Mouse (Mus musculus): ENCODE data around the gene Alx3.

Alx3 gene

DNA sequence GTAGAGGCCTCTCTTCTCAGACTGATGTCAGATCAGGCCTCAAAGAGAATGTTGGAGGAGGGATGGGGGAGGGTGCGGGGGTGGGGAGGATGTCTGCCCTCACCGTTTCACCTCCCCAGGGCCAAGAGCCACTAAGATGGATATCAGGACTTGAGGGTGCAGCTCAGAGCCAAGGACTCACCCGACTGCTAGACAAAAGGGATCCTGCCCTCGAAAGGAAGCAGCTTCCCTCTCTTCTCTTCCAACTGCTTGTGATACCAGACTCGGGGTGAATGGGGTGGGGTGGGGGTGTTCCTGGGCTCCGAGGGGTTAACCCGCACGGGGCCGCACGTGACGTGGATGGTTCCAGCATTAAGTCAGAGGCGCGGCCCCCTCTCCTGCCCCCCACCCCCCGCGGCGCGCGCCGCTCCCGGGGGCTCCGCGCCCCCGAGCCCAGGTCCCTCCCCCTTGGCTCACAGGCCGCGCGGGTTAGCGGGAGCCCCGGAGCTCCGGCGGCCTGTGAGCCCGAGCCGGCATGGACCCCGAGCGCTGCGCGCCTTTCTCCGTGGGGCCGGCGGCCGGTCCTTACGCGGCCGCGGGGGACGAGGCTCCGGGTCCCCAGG, at the start of gene Alx3:
Alx3 (plus strand) TSS at position 370 of the 602 bp plus-strand sequence.
- peak; percentile 28 for DNase-seq (ENCODE audit: low read depth, low spot score)

DNA sequence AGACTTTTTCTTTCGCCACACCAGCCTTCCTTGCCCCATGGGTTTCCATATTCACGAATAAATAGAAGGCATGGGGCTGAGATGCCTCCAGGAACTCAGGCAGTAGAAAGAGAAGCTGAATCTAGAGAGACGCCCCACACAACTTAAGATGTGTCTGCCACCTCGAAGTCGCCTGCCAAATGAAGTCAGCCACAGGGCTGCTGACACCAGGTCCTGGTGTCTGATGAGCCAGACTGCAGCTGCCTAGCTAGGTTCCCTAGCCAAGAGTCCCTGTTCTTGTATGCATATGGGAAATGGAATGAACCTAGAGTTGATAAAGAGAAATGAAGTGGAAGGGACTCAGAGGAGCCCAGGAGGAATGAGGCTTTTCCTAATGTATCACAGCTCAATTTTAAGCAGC, 49.6 kb upstream of the Alx3 start:
- DNase-seq (ENCODE audit: low read depth, low spot score) = no peak

DNA sequence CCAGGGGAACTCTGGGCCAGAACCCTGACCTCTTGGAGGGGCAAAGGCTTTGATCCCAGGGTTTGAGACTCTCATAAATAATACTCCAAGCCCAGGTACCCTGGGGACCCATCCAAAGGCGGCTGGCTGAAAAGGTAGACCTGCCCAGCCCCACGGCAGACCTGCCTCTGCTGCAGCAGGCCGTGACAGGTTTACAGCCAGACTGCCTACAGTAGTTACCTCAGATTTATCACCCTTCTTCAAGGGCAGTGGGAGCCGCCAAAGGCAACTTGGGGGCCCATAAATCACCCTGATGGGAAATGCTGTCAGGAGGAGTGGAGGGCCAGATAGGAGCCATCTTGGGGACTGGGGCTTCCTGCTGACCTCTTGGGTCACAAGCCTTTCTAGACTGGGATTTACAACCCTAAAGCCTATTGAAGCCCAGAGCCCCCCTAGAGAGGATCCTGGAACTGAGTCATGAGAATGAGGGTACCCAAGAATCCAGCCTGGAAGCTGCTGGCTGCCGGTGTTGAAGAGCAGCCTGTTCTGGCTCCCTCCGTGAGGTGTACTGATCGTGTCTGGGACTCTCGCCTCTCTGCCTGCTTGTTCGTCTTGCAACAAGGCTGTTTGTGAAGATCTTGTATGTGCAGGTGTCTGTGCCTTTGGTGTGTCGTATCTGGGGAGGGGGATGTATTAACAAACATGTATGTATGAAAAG, 49.0 kb upstream of the Alx3 start:
- no peak for DNase-seq (ENCODE audit: low read depth, low spot score)

DNA sequence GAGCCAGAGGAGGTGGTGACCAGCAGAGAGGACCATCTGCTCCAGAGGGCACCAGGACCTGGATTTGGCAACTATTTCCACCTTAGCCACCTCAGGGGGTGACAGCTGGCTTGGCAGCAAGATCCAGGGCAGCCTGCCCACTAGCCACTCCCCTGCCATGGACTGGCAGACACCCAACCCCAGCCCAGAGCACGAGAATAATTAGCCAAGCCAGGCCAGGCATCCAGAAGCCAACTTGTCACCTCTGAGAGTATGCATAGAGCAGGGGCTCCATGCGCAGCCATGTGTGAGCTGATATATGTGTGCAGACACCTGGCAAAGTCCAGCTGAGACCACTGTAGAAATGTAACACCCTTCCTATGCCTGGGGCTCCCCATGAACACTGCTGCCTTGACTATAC, 47.9 kb upstream of the Alx3 start:
- no peak for DNase-seq (ENCODE audit: low read depth, low spot score)

DNA sequence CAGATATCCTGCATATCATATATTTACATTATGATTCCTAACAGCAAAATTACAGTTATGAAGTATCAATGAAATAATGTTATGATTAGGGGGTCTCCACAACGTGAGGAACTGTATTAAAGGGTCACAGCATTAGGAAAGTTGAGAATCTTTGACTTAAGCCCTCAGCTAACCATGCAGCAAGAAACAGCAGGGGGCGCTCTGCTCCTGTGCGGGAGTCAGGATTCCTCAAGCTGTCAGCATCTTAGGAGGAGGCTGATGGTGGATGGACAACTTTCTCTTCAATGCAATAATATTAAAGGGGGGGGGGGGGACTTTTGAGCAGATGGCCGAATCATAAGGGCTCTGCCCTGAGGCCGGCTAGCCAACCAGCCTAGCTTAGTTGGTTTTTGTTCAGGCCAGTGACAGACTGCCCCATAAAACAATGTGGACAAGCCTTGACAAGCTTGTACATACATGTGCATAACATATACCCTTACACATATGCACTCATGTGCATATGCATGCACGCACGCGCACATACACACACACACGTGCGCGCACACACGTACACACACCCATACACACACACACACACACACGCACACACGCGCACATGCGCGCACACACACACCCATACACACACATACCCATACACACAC, 44.3 kb upstream of the Alx3 start:
- DNase-seq (ENCODE audit: low read depth, low spot score) = peak; percentile 74

DNA sequence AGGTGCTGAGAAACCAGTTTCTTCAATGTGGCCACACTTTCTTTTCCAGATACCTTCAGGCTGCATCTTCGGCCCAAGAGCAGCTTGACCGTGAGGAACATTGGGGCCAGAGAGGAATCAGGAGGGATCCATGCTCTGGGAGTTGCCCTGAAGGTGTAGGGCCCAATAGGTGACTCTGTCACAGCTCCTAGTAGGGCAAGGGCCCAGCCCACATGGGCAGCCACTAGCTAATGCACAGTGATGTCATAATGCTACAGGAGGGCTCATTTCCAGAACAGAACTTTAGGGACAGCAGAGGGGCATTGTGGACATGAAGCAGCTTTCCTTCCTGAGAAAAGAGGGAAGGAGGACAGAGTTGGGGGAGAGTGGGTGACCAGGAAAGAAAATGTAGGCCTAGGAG, 40.0 kb upstream of the Alx3 start, which contains the start of gene Ubl4b:
Ubl4b (minus strand) TSS at position 232 of the 400 bp plus-strand sequence.
- no peak for DNase-seq (ENCODE audit: low read depth, low spot score)

DNA sequence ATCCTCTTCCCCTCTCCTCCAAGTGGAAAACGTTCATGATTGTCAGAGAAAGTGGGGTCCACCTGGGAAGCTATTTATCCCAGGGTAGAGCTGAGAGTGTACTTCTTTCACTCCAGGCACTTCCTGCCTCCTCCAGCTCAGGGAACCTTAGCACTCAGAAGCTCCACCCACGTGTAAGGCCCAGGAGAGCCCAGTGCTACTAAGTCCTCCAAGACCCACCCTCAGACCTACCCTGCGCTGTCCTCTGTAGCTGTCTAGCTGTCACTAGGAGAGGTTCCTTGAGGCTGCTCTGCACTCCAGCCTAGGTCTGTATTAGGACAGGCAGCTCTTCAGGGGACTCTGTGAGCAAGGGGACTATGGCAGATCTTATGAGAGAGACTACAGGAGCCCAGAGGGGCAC, 36.1 kb upstream of the Alx3 start:
- no peak for DNase-seq (ENCODE audit: low read depth, low spot score)

DNA sequence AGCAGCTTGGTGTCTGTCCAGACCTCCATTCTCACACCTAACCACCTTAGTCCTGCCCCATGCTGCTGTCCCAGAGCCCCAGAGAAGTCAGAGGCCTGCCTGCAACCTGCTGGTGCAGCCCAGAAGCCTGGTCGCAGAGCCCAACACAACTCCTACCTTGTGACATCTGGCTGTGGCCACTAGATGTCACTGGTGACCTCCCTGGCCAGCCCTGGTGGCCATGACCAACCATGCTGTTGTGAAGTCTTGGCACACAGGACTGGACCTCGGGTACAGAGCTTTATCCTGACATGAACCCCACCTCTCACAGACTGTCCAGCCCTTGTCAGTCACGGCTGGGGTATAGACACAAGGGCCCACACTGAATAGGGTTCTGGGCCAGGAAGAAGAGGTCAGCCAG, 35.6 kb upstream of the Alx3 start:
- DNase-seq (ENCODE audit: low read depth, low spot score) = peak; percentile 41

DNA sequence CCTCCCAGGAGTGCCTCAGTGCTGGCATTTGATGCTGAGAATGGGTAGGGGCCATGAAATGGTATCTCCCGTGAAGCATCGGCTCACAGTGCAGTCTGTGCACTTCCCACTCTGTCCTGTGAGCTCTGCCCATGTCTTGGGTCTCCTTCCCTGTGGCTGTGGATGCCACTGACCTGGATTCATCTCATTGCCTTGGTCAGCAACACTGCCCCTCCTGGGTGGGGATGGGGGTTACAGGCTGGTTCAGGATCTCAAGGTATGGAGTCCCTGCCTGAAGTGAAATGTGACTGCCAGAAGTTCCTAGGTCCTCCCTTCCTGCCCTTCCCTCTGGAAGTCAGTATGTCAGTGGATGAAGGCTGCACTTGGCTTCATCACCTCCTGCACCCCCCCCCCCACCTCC, 32.7 kb upstream of the Alx3 start:
- DNase-seq (ENCODE audit: low read depth, low spot score) = no peak

DNA sequence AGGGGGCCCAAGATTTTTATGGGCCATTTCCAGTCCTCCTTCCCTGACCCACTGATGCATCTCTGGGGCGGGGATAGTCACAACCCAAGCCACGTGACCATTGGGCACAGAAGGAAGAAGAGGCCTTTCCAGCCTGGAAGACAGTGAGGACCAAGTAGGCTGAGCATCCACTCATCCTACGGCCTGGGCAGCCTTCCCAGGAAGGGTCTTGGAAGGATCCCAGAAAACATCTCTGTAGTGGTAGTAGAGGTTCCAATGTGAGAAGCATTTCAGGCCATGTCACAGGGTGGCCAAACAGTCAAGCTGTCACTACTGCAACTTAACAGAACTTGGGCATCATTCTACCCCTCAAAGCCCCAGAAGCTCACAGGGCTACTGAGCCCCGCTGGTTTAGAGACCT, 32.2 kb upstream of the Alx3 start:
- no peak for DNase-seq (ENCODE audit: low read depth, low spot score)

DNA sequence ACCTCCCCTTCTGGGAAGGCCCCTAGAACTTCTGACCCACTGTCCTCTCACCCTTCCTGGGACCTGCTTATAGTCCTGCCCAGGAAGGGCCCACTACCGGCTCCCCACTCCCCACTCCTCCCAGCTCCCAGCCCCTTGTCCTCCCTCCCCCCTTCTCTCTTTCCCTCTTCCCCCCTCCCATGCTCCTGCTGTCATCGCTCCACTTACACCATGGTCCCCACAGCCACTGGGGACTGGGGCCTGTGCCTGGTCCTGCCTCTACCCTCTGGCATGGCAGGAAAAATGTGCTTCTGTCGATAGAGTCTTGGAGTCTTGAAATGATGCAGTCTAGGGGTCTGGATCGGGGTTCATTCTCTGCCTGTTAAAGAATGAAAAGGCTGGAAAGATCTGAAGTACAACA, 31.0 kb upstream of the Alx3 start:
- no peak for DNase-seq (ENCODE audit: low read depth, low spot score)

DNA sequence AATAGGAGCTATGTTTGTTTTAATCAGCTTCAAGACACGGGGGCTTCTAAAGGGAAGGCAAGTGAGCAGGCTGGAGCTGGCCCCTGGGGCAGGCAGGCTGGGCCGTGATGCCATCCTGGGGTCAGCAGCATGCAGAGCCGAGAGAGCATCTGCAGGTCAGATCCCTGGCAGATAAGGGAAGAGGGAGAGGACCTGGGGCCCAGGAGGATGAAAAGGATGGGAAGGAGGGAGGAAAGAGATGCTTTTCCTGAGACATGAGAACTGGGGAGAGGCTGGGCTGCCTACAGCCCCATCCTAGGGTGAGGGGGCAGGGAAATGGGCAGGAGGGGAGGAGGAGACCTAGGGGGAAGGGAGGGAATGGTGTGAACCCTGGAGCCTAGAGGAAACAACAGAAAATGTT, 29.5 kb upstream of the Alx3 start:
- no peak for DNase-seq (ENCODE audit: low read depth, low spot score)

DNA sequence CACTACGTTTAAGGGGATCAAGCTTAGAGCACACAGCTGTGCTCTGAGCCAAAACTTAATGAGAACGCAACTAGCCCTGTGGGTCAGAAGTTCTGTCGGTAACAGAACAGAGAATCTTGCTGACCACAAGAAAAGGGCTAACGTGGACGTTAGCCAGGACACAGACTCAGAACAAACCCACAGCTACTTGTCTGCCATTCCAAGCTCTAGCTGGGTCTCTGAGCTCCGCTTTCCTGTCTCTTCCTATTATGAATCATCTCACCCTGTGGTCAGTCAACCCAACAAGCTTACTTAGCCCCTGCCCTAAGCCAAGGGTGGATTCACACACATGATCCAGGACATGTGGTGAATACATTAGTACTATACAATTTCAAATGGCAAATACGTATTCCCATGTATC, 27.1 kb upstream of the Alx3 start:
- no peak for DNase-seq (ENCODE audit: low read depth, low spot score)

DNA sequence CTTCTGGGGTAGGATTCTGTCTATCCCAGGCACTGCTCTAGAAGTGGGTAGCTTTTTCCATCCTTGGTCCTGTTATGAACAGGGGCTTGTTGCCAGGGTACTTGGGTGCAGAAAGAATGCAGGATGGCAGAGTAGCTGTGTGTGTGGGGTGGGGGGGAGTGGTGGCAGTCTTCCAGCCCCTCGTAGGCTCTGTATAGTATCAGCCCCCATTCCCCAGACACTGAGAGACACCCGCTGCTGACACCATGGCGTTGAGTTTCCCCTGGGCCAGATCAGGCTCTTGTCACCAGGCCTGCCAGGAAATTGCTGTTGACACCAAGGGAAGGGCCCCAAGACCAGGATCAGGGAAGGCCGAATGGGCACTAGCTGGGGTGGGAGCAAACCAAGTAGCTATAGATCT, 26.1 kb upstream of the Alx3 start:
- DNase-seq (ENCODE audit: low read depth, low spot score) = no peak

DNA sequence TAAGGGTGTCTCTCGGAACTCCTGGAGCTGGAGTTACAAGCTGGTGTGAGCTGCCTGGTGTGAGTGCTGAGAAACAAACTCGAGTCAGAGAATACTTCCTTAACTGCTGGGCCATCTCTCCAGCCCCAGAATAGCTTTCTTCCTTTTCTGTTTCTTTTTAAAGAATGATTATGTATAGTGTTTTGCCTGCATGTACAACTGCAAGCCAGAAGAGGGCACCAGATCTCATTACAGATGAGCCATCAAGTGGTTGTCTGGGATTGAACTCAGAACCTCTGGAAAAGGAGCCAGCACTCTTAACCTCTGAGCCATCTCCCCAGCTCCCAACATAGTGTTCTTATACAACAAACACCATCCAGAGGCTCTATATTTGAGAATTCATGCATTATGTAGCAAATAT, 23.6 kb upstream of the Alx3 start:
- DNase-seq (ENCODE audit: low read depth, low spot score) = peak; percentile 45

DNA sequence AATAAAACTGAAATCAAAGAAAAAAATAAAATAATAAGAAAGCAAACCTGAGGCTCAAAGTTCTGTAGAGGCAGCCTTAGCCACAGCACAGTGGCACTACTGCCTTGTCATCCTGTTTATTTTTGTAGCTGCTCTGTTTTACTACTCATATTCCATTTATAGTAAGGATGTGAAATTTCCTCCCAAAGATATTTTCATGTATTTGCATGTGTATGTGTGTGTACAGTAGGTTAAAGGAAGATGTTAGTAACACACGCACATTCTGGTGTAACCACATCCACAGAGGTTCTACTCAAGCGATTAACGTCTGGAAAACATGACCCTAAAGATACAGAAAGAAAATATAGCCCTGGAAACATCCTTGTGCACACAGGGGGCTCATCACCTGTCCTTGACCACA, 18.0 kb upstream of the Alx3 start:
- no peak for DNase-seq (ENCODE audit: low read depth, low spot score)

DNA sequence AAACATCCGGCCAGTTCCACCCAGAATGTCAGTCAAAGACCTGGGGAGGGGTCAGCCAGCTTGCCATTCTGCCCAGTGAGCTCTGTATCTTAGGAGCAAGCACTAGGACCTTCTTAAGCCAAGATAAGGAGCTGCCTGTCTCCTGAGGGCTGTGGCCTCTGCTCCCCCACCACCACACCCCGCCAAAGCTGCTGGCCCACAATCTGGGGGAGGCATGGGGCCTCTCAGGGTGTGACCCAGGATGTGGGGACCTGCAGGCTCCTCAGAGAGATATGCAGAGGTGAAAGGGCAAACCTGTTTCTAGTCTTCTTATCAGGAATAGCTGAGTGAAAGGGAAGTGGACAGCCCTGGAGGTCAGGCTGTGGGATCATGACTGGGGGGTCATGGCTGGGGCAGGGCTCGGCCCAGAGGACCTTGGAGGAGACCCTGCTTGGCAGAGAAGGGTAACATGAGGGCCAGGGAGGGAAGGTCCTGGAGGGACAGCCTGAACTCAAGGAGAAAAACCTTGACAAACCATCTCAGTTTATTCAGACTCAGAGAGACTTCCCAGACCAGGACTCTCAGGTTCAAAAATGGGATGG, 16.9 kb upstream of the Alx3 start:
- DNase-seq (ENCODE audit: low read depth, low spot score) = no peak

DNA sequence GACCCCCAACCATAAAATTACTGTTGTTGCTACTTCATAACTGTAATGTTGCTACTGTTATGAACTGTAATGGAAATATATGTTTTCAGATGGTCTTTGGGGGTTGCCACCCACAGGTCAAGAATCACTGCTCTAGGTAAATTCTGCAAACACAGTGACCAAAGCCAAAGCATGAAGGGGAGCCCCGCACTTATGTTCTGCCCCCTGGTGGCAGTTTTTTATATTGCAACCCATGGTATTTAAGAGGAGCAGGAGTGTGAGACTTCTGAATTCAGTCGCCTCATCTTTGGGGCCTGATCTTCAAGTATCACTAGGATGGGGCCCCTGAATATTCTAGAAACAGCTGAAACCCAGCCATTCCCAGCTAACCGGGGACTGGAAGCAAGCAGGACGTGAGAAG, 15.4 kb upstream of the Alx3 start:
- DNase-seq (ENCODE audit: low read depth, low spot score) = peak; percentile 74

DNA sequence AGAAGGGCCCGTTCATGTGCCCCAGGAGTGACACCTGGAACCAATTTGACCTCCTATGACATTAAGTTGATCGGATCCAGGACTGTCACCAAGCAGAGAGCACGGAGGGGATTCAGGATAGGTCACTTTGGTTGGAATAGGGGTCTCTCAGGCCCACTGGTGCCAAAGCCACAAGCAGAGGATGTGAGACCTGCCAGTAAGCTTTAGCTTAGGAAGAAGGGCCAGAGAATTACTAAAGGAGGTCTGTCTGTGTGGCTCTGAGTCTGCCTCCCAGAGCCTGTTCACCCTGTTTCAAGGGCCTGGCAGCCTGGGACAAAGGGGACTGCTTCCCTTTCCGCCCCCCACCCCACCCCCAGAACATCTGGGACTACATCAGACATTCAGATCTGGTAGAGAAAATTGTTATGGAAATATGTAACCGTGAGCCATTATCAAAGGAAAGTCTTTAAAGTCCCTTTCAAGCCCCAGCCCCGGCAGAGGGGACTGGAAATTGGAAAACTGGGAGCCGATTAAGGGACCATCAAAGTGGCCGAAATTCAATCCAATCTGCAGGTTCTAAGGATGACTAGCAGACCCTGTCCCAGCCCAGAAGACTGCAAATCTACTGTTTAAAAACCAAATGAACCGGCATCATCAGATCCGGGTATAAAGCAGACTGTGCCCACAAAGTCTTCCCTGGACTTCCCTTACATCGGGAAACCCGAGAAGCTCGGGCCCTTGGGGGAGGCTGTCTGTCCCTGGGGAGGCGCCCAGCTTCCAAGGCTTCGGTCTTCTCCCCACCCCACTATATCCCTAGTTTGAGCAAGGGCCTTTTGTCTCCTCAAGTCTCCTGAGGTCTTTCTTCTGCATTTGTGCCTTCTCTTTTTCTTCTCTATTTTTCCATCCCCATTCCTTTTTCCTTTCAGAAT, 13.5 kb upstream of the Alx3 start:
- no peak for DNase-seq (ENCODE audit: low read depth, low spot score)

DNA sequence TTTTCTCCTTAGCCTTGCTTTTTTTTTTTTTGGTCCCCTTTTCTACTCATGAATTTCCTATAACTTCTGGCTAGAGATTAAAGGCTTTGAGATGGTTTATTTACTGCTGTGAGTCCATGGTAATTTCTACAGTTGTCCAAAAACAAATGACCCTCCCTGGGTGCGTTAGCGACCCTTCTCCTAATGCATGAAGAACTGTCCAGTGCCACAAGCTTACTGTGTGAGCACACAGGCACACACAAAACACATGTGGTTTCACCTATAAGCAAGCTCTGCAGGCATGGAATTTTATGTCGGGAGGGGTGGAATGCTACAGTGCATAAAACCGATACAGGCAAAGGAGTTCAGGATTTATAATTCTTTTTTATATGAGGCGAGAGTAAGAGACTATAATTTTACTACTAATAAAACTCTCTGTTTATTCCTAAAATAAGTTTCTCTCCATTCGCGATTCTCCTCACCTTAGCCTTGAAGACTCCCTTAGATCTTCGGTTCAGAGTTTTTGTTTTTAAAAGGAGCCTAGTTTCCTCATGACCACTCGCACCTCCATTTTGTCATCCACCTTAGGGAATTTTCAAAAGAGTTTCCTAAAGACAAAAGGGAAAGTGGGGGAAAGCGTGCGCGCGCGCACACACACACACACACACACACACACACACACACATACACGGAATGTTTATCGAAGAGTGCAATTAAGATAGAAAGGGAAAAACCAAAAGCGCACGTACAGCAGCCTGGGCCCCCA, 12.5 kb upstream of the Alx3 start:
- DNase-seq (ENCODE audit: low read depth, low spot score) = no peak
